Mouse (Mus musculus) retina, postnatal 1 day (tissue): Measurements from ENCODE around the gene Slc16a6.

Experiments used
- DNase-seq: peaks from one replicate; pipeline ENCODE4 v3.0.0-alpha.2; 2012

Slc16a6 gene

GRCm38 (mm10) chr11:109410197-109410980, 63.0 kb downstream of the Slc16a6 start:
- DNase-seq: no peak

GRCm38 (mm10) chr11:109406431-109406830, 67.0 kb downstream of the Slc16a6 start:
- no peak for DNase-seq
